Mouse (Mus musculus) embryonic facial prominence, embryonic 14.5 days (tissue): ENCODE measurements around the gene Hmcn2. TPM values are rescaled to one million over a fixed set of nuclear protein-coding genes. Genes with fewer than 3 reads are reported as not detected.

Experiments
- ATAC-seq: fragments of 200-750 bp; cut with Nextera tagmentation; 2 replicates; pipeline ENCODE4 v1.8.0; 2017; ENCODE audit warnings: low read depth, moderate number of reproducible peaks, moderate TSS enrichment
- DNase-seq: peaks from one replicate; pipeline ENCODE4 v3.0.0-alpha.2; 2015; ENCODE audit warnings: low spot score
- H3K27ac ChIP-seq: fragments of 300-500 bp; sonication (generic); replicated peaks from 2 replicates; pipeline ENCODE4 v1.5.1; 2014; ENCODE audit warnings: low read depth, mild to moderate bottlenecking, low read length, moderate library complexity
- H3K27me3 ChIP-seq: fragments of 300-500 bp; sonication (generic); replicated peaks from 2 replicates; pipeline ENCODE4 v1.6.1; 2014; ENCODE audit warnings: low read length; ENCODE audit not compliant: control insufficient read depth, insufficient read depth
- H3K36me3 ChIP-seq: fragments of 300-500 bp; sonication (generic); 2 replicates; pipeline ENCODE4 v1.6.1; 2014; ENCODE audit warnings: low read length, mixed read lengths; ENCODE audit not compliant: control insufficient read depth, insufficient read depth
- H3K4me1 ChIP-seq: fragments of 300-500 bp; sonication (generic); 2 replicates; pipeline ENCODE4 v1.6.1; 2014; ENCODE audit warnings: antibody characterized with exemption, low read length; ENCODE audit not compliant: control insufficient read depth, insufficient read depth
- H3K4me2 ChIP-seq: fragments of 300-500 bp; sonication (generic); 2 replicates; pipeline ENCODE4 v1.6.1; 2014; ENCODE audit warnings: low read depth, mild to moderate bottlenecking, low read length, moderate library complexity, mixed read lengths
- H3K4me3 ChIP-seq: fragments of 300-500 bp; sonication (generic); 2 replicates; pipeline ENCODE4 v1.5.1; 2014; ENCODE audit warnings: low read depth, mild to moderate bottlenecking, low read length
- H3K9ac ChIP-seq: fragments of 300-500 bp; sonication (generic); 2 replicates; pipeline ENCODE4 v1.6.1; 2014; ENCODE audit warnings: low read depth, mild to moderate bottlenecking, low read length, moderate library complexity, mixed read lengths
- H3K9me3 ChIP-seq: fragments of 300-500 bp; sonication (generic); 2 replicates; pipeline ENCODE4 v1.6.1; 2016; ENCODE audit warnings: low read length; ENCODE audit not compliant: control insufficient read depth
- WGBS: fragments of 180-500 bp; shearing (Covaris S2); extraction: QIAGEN DNeasy Blood & Tissue Kit; methylation state at CpG from one replicate; pipeline ENCODE4 v1.1.7; 2014; 5-methylcytosine and 5-hydroxymethylcytosine counted together
- polyA plus RNA-seq: library from polyadenylated mRNA; unstranded; fragments of >200 nt; fragmentation: Nextera tagmentation; extraction: Ambion mirVana; gene quantifications from 2 replicates; pipeline ENCODE4 v1.2.1, GENCODE M21; 2014

Hmcn2 gene
- polyA plus RNA-seq, 1 experiment from 2014 or later: 1.0 TPM

GRCm38 (mm10) chr2:31434746-31435145 lies 120.5 kb downstream of the Hmcn2 start:
- no peak overlapping the region for H3K9ac ChIP-seq
- H3K27me3 ChIP-seq: no peaks in the 10 kb centered on the region
- no peaks in the 10 kb centered on the region for H3K4me1 ChIP-seq
- ATAC-seq (no peak), DNase-seq (no peak)
- no peaks in the 10 kb centered on the region for H3K9me3 ChIP-seq
- H3K36me3 ChIP-seq: no peaks in the 10 kb centered on the region
- WGBS: 70% methylated on average over 10 of the region's 10 CpGs
- no peak overlapping the region for H3K4me3 ChIP-seq
- no peak overlapping the region for H3K4me2 ChIP-seq
- H3K27ac ChIP-seq: no peak overlapping the region

- no peak overlapping the region for H3K4me2 ChIP-seq
- ATAC-seq (no peak), DNase-seq (peak; percentile 20)
- no peaks in the 10 kb centered on the region for H3K36me3 ChIP-seq
- no peak overlapping the region for H3K9ac ChIP-seq
- H3K4me1 ChIP-seq: no peaks in the 10 kb centered on the region
- H3K27ac ChIP-seq: no peak overlapping the region
- H3K9me3 ChIP-seq: no peaks in the 10 kb centered on the region
- 46% methylated on average over 6 of the region's 6 CpGs for whole genome bisulfite sequencing
- H3K27me3 ChIP-seq: no peaks in the 10 kb centered on the region
- H3K4me3 ChIP-seq: no peak overlapping the region
Measured at GRCm38 (mm10) chr2:31435567-31435966, 121.4 kb downstream of the Hmcn2 start.

DNA sequence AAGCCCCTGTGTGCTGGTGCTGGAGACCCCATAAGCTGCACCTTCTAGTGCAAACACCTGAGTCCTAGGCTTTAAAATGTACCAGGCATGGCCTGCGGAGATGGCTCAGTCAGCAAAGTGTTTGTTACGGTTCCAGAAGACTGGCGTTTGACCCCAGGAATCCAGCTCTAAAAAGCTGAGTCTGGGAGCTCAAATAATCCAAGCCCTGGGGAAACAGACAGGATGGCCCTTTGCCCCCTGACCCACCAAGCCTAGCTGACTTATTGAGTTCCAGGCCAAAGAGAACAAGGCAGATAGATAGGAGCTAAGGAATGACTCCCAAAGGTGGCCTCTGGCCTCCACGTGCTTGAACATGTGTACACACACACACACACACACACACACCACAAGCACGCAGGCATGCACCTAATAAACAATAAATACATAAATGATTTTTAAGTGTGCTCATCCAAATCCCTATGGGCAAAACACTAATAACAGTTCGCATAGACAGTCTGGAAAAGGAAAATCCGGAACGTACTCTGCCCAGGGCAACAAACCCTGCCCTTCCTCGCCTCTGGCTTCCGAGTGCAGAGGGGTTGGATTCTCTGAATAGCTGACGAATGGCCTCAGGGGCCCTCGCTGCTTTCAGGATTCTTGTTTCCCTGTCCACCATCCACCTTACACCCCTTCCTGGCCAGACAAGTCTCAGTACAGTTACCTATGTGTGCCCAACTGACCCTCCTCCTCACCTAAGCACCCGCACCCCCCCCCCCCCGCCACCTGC lies 123.4 kb downstream of the Hmcn2 start:
- ATAC-seq: no peak
- H3K4me3 ChIP-seq: no peak overlapping the region
- no peaks in the 10 kb centered on the region for H3K36me3 ChIP-seq
- DNase-seq: no peak
- H3K4me1 ChIP-seq: 0 out of 2 replicates have a peak, but pooled peaks cover 5% of the 10 kb centered on the region
- WGBS: 26% methylated on average over 12 of the region's 14 CpGs
- no peak overlapping the region for H3K27ac ChIP-seq
- no peaks in the 10 kb centered on the region for H3K9me3 ChIP-seq
- H3K9ac ChIP-seq: no peak overlapping the region
- no peaks in the 10 kb centered on the region for H3K27me3 ChIP-seq
- no peak overlapping the region for H3K4me2 ChIP-seq

DNA sequence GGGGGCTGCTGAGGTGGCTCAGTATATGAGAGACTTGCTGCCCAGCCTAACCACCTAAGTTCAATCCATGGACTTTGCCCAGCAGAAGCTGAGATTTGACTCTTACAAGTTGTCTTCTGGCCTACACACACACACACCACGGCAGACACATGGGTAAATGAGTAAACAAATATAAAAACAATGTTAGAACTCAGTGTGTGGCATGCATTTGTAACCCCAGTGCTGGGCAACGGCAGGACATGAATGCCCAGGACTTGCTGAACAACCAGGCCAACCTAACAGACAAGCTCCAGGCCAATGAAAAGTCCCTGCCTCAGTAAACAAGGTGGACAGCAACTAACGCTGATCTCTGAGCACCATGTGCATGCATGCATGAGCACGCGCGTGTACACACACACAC lies 125.4 kb downstream of the Hmcn2 start:
- Histone ChIP-seq H3K4me2 (no peak overlapping the region), H3K4me3 (no peak overlapping the region), H3K9ac (no peak overlapping the region), H3K36me3 (no peaks in the 10 kb centered on the region), H3K27ac (no peak overlapping the region), H3K27me3 (no peaks in the 10 kb centered on the region), H3K9me3 (no peaks in the 10 kb centered on the region), H3K4me1 (0 out of 2 replicates have a peak, but pooled peaks cover 8% of the 10 kb centered on the region)
- 82% methylated on average over 6 of the region's 6 CpGs for WGBS
- no peak for ATAC-seq
- DNase-seq: no peak

- H3K9ac ChIP-seq: peak overlapping the region; percentile 16; the same call in 1 of the 2 replicates
- ATAC-seq: peak; percentile 63
Measured at GRCm38 (mm10) chr2:31442480-31443160, 128.4 kb downstream of the Hmcn2 start.

DNA sequence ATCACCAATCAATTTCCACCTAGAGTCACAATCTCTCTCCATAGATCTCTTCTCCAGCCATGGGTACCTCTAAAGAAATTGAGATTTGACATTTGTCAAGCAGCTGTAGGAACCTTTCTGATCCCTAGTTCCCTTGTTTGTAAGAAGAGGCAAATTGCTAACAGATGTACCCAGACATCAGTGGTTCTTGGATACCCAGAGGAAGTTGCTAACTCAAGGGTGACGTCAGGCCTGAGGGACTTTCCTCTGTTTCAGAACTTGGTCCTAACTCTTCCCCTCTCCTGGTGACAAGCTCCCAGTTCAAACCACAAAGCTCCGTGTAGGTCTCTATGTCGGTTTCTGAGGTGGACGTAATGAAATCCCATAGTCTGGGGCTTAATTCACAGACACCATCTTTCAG lies 131.8 kb downstream of the Hmcn2 start:
- no peak for DNase-seq
- ATAC-seq: no peak
- Histone ChIP-seq H3K9me3 (no peaks in the 10 kb centered on the region), H3K27ac (no peak overlapping the region), H3K4me2 (no peak overlapping the region), H3K9ac (no peak overlapping the region), H3K27me3 (no peaks in the 10 kb centered on the region), H3K4me1 (peaks cover 15% of the 10 kb centered on the region), H3K36me3 (no peaks in the 10 kb centered on the region), H3K4me3 (no peak overlapping the region)
- 51% methylated on average over 4 of the region's 4 CpGs for WGBS

More at GRCm38 (mm10) chr2:31442480-31443160, 128.4 kb downstream of the Hmcn2 start:
- WGBS: 37% methylated on average over 8 of the region's 11 CpGs
- peak; percentile 52 for DNase-seq
- Histone ChIP-seq H3K27me3 (no peaks in the 10 kb centered on the region), H3K4me2 (no peak overlapping the region), H3K4me1 (0 out of 2 replicates have a peak, but pooled peaks cover 8% of the 10 kb centered on the region), H3K27ac (no peak overlapping the region), H3K9me3 (no peaks in the 10 kb centered on the region), H3K4me3 (no peak overlapping the region), H3K36me3 (no peaks in the 10 kb centered on the region)

GRCm38 (mm10) chr2:31446456-31446855 lies 132.2 kb downstream of the Hmcn2 start:
- Histone ChIP-seq H3K36me3 (no peaks in the 10 kb centered on the region), H3K27ac (no peak overlapping the region), H3K9me3 (no peaks in the 10 kb centered on the region), H3K4me2 (no peak overlapping the region), H3K9ac (no peak overlapping the region), H3K4me3 (no peak overlapping the region), H3K4me1 (peaks cover 15% of the 10 kb centered on the region), H3K27me3 (no peaks in the 10 kb centered on the region)
- ATAC-seq (no peak), DNase-seq (no peak)
- WGBS: 62% methylated on average over 4 of the region's 4 CpGs

- DNase-seq: no peak
- no peaks in the 10 kb centered on the region for H3K27me3 ChIP-seq
- no peak overlapping the region for H3K4me2 ChIP-seq
- H3K4me3 ChIP-seq: no peak overlapping the region
- peaks cover 11% of the 10 kb centered on the region for H3K4me1 ChIP-seq
- no peak for ATAC-seq
- no peak overlapping the region for H3K27ac ChIP-seq
- WGBS: 79% methylated on average over 2 of the region's 2 CpGs
- no peaks in the 10 kb centered on the region for H3K9me3 ChIP-seq
- no peak overlapping the region for H3K9ac ChIP-seq
- no peaks in the 10 kb centered on the region for H3K36me3 ChIP-seq
Measured at GRCm38 (mm10) chr2:31447536-31447935, 133.3 kb downstream of the Hmcn2 start.
